Mouse (Mus musculus) ES-E14 (cell line): ENCODE measurements at regions not wholly inside any gene's neighbourhood (a gene's known extent, or its start where the extent isn't known, plus 50 kb on each side); places are given as distances from the start of the nearest gene placed in this dataset.

Experiments used
- CHD2 ChIP-seq: IDR thresholded peaks from 2 replicates; pipeline ENCODE4 v1.6.1; 2014; ENCODE audit warnings: mild to moderate bottlenecking, low read depth, low read length, inconsistent platforms
- HCFC1 ChIP-seq: IDR thresholded peaks from 2 replicates; pipeline ENCODE4 v1.6.1; 2012; ENCODE audit warnings: low read length, inconsistent platforms, borderline replicate concordance; ENCODE audit not compliant: insufficient read depth
- MAFK ChIP-seq: IDR thresholded peaks from 2 replicates; pipeline ENCODE4 v1.6.1; 2014; ENCODE audit warnings: mild to moderate bottlenecking, low read depth, low read length, inconsistent platforms; ENCODE audit not compliant: insufficient read depth
- ZC3H11A ChIP-seq: IDR thresholded peaks from 2 replicates; pipeline ENCODE4 v1.6.1; 2012; ENCODE audit warnings: low read depth, mild to moderate bottlenecking, inconsistent platforms, low read length, borderline replicate concordance

GRCm38 (mm10) chr1:121111776-121112344 lies 220.5 kb downstream of the Insig2 start:
- TF ChIP-seq HCFC1 (no peak), CHD2 (no peak), MAFK (no peak), ZC3H11A (no peak)
